In the genomic region with DNA sequence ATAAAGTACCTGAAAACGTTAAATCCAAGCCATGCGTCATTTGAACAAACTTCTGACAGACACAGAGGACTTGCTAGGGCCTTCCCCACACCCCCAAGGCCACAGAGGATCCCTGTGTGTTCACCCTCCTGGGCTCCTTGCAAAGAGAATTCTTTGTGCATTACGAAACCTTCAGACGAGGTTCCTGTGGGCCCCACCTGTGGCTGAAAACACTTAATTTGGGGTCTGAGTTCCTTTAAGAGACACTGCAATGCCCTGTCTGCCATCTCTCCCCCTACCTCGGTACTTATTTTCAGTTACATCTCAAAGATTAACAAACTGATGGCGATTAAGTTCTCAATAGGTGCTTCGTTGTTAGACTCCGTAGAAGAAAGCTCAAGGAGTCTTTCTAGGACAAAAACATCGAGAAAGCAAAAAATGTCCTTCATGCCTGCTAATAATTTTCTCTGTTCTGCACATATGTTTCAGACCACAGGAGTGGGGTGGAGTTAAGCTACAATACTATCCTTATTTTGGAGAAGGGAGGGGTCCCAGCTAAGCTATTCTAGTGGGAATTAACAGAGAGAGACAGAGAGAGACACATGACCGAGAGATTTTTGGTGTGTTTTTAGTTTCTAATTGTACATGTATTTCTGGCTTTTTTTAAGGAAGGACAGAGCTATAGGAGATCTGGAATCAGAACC, we compare ENCODE assay signal across 7 mouse cellular contexts.
A peak's percentile ranks its signal among the peaks of the same experiment; 100 is the strongest.
DNase-seq lines count a peak whose midpoint lies in the region; ATAC-seq and TF ChIP-seq lines count a peak whose summit lies in the region.

No protein-coding gene starts in this region.

- WGBS in forebrain, embryonic 12.5 days = 5% methylated on average over 10 of the region's 10 CpGs
- WGBS in limb, embryonic 11.5 days = 2% methylated on average over 10 of the region's 10 CpGs
- 17% methylated on average over 10 of the region's 10 CpGs for WGBS in neural tube, embryonic 14.5 days

- H3K27ac ChIP-seq in layer of hippocampus, adult 2 months = no peak overlapping the region; the same call in 1 of the 2 replicates
- H3K27ac ChIP-seq in forebrain, embryonic 12.5 days = peak overlapping the region; percentile 82
- H3K27ac ChIP-seq in limb, embryonic 11.5 days (replicated peaks; ENCODE audit: low read depth, low read length) = peak overlapping the region; percentile 75
- no peak overlapping the region for H3K27ac ChIP-seq in neural tube, embryonic 14.5 days (ENCODE audit: low read depth, low read length)

- H3K9ac ChIP-seq in forebrain, embryonic 12.5 days = no peak overlapping the region
- no peak overlapping the region for H3K9ac ChIP-seq in limb, embryonic 11.5 days (ENCODE audit: low read length)
- H3K9ac ChIP-seq in neural tube, embryonic 14.5 days (replicated peaks; ENCODE audit: low read depth, low read length) = no peak overlapping the region

- no peaks in the 10 kb centered on the region for H3K36me3 ChIP-seq in forebrain, embryonic 12.5 days (replicated peaks)
- H3K36me3 ChIP-seq in limb, embryonic 11.5 days (ENCODE audit: control insufficient read depth, insufficient read depth, low read length) = no peaks in the 10 kb centered on the region
- no peaks in the 10 kb centered on the region for H3K36me3 ChIP-seq in neural tube, embryonic 14.5 days (ENCODE audit: control insufficient read depth, insufficient read depth, low read length)

- DNase-seq in layer of hippocampus, adult 2 months (ENCODE audit: low spot score in 2 of 2) = no peak
- no peak for DNase-seq in layer of hippocampus, postnatal 25 days (ENCODE audit: extremely low spot score in 1 of 2, low spot score in 1 of 2)
- DNase-seq in limb, embryonic 11.5 days (ENCODE audit: low spot score) = peak; percentile 67
- no peak for DNase-seq in frontal cortex, postnatal 14 days (ENCODE audit: low spot score in 2 of 2)
- DNase-seq in urinary bladder, adult 2 months (ENCODE audit: low spot score) = no peak

- peak; percentile 25; the same call in 1 of the 2 replicates for ATAC-seq in forebrain, embryonic 12.5 days (ENCODE audit: low FRiP score)
- ATAC-seq in limb, embryonic 11.5 days (ENCODE audit: insufficient number of reproducible peaks, low FRiP score, low TSS enrichment, low read depth) = peak; percentile 58
- ATAC-seq in neural tube, embryonic 14.5 days (ENCODE audit: low read depth) = no peak

- H3K9me3 ChIP-seq in forebrain, embryonic 12.5 days = no peaks in the 10 kb centered on the region
- no peaks in the 10 kb centered on the region for H3K9me3 ChIP-seq in limb, embryonic 11.5 days (ENCODE audit: control insufficient read depth, low read length)
- no peaks in the 10 kb centered on the region for H3K9me3 ChIP-seq in neural tube, embryonic 14.5 days (ENCODE audit: control insufficient read depth, low read length)

- H3K4me3 ChIP-seq in layer of hippocampus, adult 2 months = peak overlapping the region; percentile 50
- H3K4me3 ChIP-seq in forebrain, embryonic 12.5 days (replicated peaks) = peak overlapping the region; percentile 28; the same call in 1 of the 2 replicates
- H3K4me3 ChIP-seq in limb, embryonic 11.5 days (ENCODE audit: low read depth, low read length) = no peak overlapping the region
- peak overlapping the region; percentile 19; the same call in 1 of the 2 replicates for H3K4me3 ChIP-seq in neural tube, embryonic 14.5 days (ENCODE audit: low read depth, low read length)

- H3K4me2 ChIP-seq in forebrain, embryonic 12.5 days = peak overlapping the region; percentile 56
- peak overlapping the region; percentile 29 for H3K4me2 ChIP-seq in limb, embryonic 11.5 days (ENCODE audit: low read depth, severe bottlenecking)
- H3K4me2 ChIP-seq in neural tube, embryonic 14.5 days (ENCODE audit: low read depth, low read length) = peak overlapping the region; percentile 56

- TF ChIP-seq CTCF in layer of hippocampus, adult 2 months (conservative IDR thresholded peaks at IDR 0.05) = no peak

- H3K27me3 ChIP-seq in forebrain, embryonic 12.5 days = no peaks in the 10 kb centered on the region
- H3K27me3 ChIP-seq in limb, embryonic 11.5 days (ENCODE audit: control insufficient read depth, insufficient read depth, low read length) = no peaks in the 10 kb centered on the region
- no peaks in the 10 kb centered on the region for H3K27me3 ChIP-seq in neural tube, embryonic 14.5 days (ENCODE audit: control insufficient read depth, insufficient read depth, low read length)

- peaks cover 31% of the 10 kb centered on the region for H3K4me1 ChIP-seq in forebrain, embryonic 12.5 days
- peaks cover 26% of the 10 kb centered on the region for H3K4me1 ChIP-seq in limb, embryonic 11.5 days (ENCODE audit: control insufficient read depth, insufficient read depth, low read length)
- peaks cover 20% of the 10 kb centered on the region for H3K4me1 ChIP-seq in neural tube, embryonic 14.5 days (ENCODE audit: control insufficient read depth, insufficient read depth, low read length)

Comparison
In these comparisons a context has a peak if more than half of its experiments do, and no peak if none do; other contexts are left out.
1. H3K27ac ChIP-seq: peak in forebrain, embryonic 12.5 days (single experiment) and limb, embryonic 11.5 days (single experiment); none in layer of hippocampus, adult 2 months (single experiment) and neural tube, embryonic 14.5 days (single experiment).
2. Peak in every context shown above with its lines, with median percentiles within 50 percentile points of each other: H3K4me2 ChIP-seq.